Mouse (Mus musculus): ENCODE results near the gene Havcr2. TPM values are rescaled to one million over a fixed set of nuclear protein-coding genes. Genes with fewer than 3 reads are reported as not detected.
"Not testable (repeated sequence)": the region's sequence is repeated elsewhere in the genome, so short reads cannot be mapped to it uniquely, and the experiment has no call there.

The Havcr2 gene
- total RNA-seq, 2 experiments from 2014 or later: 0.98 to 1.0 TPM

- no peak for DNase-seq (ENCODE audit: low spot score in 2 of 2)
These were observed 5.2 kb downstream of the Havcr2 start for GRCm38 (mm10) chr11:46459960-46460359.

- DNase-seq (ENCODE audit: low spot score in 2 of 2): no peak
These were observed 6.6 kb downstream of the Havcr2 start for GRCm38 (mm10) chr11:46461362-46461761.

DNA sequence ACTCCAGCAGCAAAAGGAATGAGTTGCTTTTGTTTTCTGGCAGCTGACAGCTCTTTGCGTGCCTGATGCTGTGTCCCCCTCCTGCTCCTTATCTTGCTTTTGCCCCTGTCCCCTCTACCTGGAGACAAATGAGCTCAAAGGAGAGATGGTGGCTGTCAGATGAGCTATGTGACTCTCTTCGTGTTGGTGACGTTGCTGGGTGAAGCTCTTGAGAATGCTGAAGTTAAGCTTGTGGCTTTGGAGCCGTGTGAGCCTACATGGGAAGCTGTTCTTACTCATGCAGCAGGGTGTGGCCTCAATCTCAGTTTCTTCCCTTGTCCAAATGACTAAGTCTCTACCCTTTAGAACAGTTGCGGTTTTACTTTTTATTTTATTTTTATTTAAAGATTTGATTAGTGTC lies 7.2 kb downstream of the Havcr2 start:
- no peak for DNase-seq (ENCODE audit: low spot score in 2 of 2)

DNA sequence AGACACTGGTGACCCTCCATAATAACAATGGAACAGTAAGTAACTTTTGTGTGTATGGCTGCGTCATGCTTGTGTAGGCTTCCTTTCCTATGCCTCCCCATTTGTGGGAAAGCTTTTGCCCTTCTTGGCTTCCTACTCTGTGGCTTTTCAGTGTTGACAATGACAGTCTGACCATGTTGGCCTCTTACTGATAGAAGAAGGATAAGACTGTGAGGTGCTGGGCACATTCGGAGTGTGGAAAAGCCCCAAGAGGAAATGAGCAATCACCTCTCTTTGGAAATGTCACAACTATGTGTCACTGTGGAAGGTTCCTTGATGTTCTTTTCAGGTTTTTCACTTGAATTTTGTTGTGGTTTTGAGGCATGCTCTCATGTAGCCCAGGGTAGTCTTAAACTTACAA lies 12.1 kb downstream of the Havcr2 start:
- no peak for DNase-seq (ENCODE audit: low spot score in 2 of 2)

- no peak for DNase-seq (ENCODE audit: low spot score in 2 of 2)
These were observed 19.5 kb downstream of the Havcr2 start for GRCm38 (mm10) chr11:46474220-46474619.

- DNase-seq (ENCODE audit: low spot score in 2 of 2): no peak
These were observed 24.6 kb downstream of the Havcr2 start for GRCm38 (mm10) chr11:46479311-46479710.

DNA sequence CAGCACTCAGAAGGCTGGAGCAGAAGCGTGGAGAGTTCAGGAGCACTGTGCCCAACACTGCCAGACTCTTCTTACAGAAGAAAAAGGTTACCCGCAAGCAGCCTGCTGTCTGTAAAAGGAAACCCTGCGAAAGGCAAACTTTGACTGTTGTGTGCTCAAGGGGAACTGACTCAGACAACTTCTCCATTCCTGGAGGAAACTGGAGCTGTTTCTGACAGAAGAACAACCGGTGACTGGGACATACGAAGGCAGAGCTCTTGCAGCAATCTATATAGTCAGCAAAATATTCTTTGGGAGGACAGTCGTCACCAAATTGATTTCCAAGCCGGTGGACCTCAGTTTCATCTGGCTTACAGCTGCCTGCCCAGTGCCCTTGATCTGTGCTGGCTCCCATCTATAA lies 25.8 kb downstream of the Havcr2 start:
- DNase-seq (ENCODE audit: low spot score in 2 of 2): no peak

DNA sequence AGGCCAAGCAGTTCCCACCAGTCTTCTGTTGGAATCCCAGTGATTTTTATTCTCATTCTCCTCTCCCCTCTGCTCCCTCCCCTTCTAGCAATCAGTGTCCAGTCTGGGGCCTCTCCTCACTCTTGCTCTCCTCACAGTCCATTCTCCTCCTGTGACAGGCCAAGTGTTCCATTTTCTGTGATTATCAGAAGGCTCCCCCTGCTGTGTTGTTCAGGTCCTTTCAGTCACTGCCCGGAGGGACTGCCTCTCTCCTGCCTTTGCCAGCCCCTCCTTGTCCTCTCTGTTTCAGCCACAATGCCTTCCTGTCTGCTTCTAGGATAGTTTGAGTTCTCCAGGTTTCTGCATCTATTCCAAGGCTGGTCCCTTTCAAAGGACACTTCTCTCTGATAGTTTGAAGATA lies 33.5 kb downstream of the Havcr2 start:
- no peak for DNase-seq (ENCODE audit: low spot score in 2 of 2)

DNA sequence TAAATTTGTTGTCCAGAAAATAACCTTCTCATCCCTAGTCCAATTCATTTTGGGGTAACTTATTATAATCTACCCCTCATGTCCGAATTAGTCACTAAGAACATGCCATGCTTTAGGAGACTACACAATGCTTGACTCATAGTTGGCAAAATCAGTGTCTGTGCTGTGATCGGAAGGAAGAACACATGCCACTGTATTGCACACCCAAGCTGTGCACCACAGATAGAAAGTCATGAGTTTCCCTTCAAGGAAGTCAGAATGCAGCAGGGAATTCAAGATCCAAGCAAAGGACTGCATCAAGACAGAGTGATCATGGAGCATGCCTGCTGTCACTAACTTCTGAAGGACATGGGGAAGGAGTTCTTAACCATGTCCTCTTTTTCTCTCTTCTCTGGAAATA lies 33.9 kb downstream of the Havcr2 start:
- DNase-seq (ENCODE audit: low spot score in 2 of 2): no peak

GRCm38 (mm10) chr11:46507146-46507545 lies 52.4 kb downstream of the Havcr2 start:
- DNase-seq (ENCODE audit: low spot score in 2 of 2): no peak

GRCm38 (mm10) chr11:46509900-46510299 lies 55.2 kb downstream of the Havcr2 start:
- no peak for DNase-seq (ENCODE audit: low spot score in 2 of 2)

- DNase-seq (ENCODE audit: low spot score in 2 of 2): not testable (repeated sequence)
These were observed 66.6 kb downstream of the Havcr2 start for GRCm38 (mm10) chr11:46521341-46521740.

DNA sequence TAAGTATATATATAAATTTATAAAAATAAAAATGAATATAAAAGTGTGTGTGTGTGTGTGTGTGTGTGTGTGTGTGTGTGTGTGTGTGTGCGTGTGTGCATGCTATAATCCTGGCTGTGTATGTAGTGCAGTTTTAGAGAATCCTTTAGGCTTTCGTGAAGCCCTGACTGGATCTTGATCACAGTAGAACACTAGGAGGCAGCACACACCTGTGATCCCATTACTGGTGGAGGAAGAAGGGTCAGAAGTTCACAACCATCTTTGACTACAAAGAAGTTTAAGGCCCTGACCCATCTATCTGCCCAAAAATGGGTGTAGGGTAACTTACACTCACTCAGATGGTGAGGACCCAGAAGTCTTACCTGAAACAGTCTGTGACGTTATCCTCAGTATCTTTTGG lies 68.0 kb downstream of the Havcr2 start:
- DNase-seq (ENCODE audit: low spot score in 2 of 2): no peak

DNA sequence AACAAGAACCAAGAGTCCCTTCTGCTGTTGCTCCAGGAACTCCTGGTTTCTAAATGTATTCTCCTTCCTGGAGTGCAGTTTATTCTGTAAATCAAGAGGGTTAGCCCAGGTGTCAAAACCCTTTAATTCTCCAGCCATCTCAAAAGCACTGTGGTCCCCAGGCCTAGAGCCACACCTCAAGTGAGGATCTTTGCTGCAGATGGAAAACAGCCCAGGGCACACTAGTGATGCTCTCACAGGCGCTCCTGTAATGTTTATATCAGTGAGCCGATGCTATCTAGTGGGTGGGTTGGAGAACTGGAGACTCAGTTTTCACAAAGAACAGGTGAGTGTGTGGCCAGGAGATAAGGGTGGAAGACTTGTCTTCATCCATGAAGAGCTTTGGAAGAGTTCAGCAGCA lies 69.2 kb downstream of the Havcr2 start, which contains the start of gene Gm12169:
Gene Gm12169, plus strand, starts transcription at position 301 of the 400 bp plus-strand sequence.
- no peak for DNase-seq (ENCODE audit: low spot score in 2 of 2)

- DNase-seq (ENCODE audit: low spot score in 2 of 2): no peak
These were observed 75.4 kb downstream of the Havcr2 start for GRCm38 (mm10) chr11:46530149-46530548.

Other genes starting within 250 kb of the Havcr2 start
- gene Fndc9, start 219.4 kb upstream of the Havcr2 start, total RNA-seq (2021): not detected
- gene Cyfip2, start 142.1 kb upstream of the Havcr2 start, total RNA-seq (2021): 10 to 100 TPM; 55.8 to 56.7 TPM
- gene Itk, start 65.4 kb upstream of the Havcr2 start, total RNA-seq (2021): under 1 TPM; 0.36 to 0.37 TPM
- gene Fam71b, start 58.4 kb upstream of the Havcr2 start, total RNA-seq (2021): not detected
- 10 to 100 TPM; 39.3 to 39.7 TPM for gene Med7, start 18.0 kb upstream of the Havcr2 start, total RNA-seq (2021)
- not detected for gene Gm12169, start 69.3 kb downstream of the Havcr2 start, total RNA-seq (2021)
- not detected for gene BC053393, start 116.6 kb downstream of the Havcr2 start, total RNA-seq (2021)
- not detected for gene Dppa1, start 174.3 kb downstream of the Havcr2 start, total RNA-seq (2021)

Data from adrenal gland, postnatal 4 days (tissue).